Mouse (Mus musculus) brain, embryonic 14.5 days (tissue): Measurements from ENCODE around the gene Fars2.

Experiments
- CTCF ChIP-seq: fragments of 200-500 bp; IDR thresholded peaks from 2 replicates; pipeline ENCODE4 v1.5.1; 2012; ENCODE audit warnings: inconsistent platforms, mild to moderate bottlenecking, moderate library complexity, borderline replicate concordance; ENCODE audit not compliant: insufficient read depth, insufficient read length; ENCODE audit errors: extremely low read depth
- POLR2A ChIP-seq: fragments of 200-500 bp; IDR thresholded peaks from 2 replicates; pipeline ENCODE4 v1.6.1; 2012; ENCODE audit warnings: mild to moderate bottlenecking, inconsistent platforms, borderline replicate concordance; ENCODE audit not compliant: poor library complexity, insufficient read depth, insufficient read length, severe bottlenecking; ENCODE audit errors: extremely low read depth

DNA sequence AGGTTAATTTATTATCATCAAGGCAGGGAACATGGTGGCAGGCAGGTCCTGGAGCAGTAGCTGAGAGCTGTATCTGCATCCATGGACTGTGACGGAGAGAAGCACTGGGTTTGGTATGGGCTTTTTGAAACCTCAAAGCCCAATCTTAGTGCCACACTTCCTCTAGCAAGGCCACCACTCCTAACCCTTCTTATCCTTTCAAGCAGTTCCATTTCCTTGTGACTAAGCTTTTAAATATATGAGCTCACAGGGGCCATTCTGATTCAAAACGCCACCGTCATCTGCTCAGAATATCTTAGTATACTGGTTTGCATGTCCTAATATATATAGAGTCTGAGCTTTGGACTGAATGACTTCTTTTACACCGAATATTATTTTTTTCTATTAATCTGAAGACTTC, 83.2 kb downstream of the Fars2 start:
- TF ChIP-seq CTCF, result no peak
- TF ChIP-seq POLR2A, result no peak
